Mouse (Mus musculus) G1E (cell line): Measurements from ENCODE around the gene Bak1.

ENCODE experiments used
- CTCF ChIP-seq: IDR thresholded peaks from 2 replicates; pipeline ENCODE4 v1.5.1; 2012; ENCODE audit warnings: low read depth, low read length, inconsistent platforms, mixed read lengths
- GATA1 ChIP-seq: IDR thresholded peaks from 2 replicates; pipeline ENCODE4 v1.6.1; 2012; ENCODE audit warnings: borderline replicate concordance, low read length, inconsistent platforms, mixed read lengths
- POLR2AphosphoS5 ChIP-seq: IDR thresholded peaks from 2 replicates; pipeline ENCODE4 v1.6.1; 2012; ENCODE audit warnings: low read depth, low read length, inconsistent platforms; ENCODE audit not compliant: insufficient replicate concordance
- TAL1 ChIP-seq: conservative IDR thresholded peaks from 2 replicates; pipeline ENCODE4 v1.6.1; 2012; ENCODE audit warnings: low read depth, low read length, inconsistent platforms, mixed read lengths

- TF ChIP-seq GATA1 (no peak), CTCF (no peak), POLR2AphosphoS5 (no peak), TAL1 (no peak)
Measured at GRCm38 (mm10) chr17:27021076-27021475, 7.7 kb downstream of the Bak1 start.
